Mouse (Mus musculus) stomach, embryonic 16.5 days (tissue): ENCODE measurements at regions not wholly inside any gene's neighbourhood (a gene's known extent, or its start where the extent isn't known, plus 50 kb on each side); places are given as distances from the start of the nearest gene placed in this dataset.

Source experiments
- ATAC-seq: fragments of 200-750 bp; cut with Nextera tagmentation; 2 replicates; pipeline ENCODE4 v1.8.0; 2017; ENCODE audit warnings: moderate number of reproducible peaks, moderate TSS enrichment; ENCODE audit not compliant: insufficient read depth, low FRiP score
- H3K27ac ChIP-seq: fragments of 300-500 bp; sonication (generic); 2 replicates; pipeline ENCODE4 v1.5.1; 2014; ENCODE audit warnings: low read length
- H3K27me3 ChIP-seq: fragments of 300-500 bp; sonication (generic); 2 replicates; pipeline ENCODE4 v1.6.1; 2014; ENCODE audit warnings: low read length, control low read depth, mixed read lengths; ENCODE audit not compliant: control insufficient read depth, insufficient read depth
- H3K36me3 ChIP-seq: fragments of 300-500 bp; sonication (generic); 2 replicates; pipeline ENCODE4 v1.6.1; 2014; ENCODE audit warnings: low read length; ENCODE audit not compliant: control insufficient read depth, insufficient read depth
- H3K4me1 ChIP-seq: fragments of 300-500 bp; sonication (generic); 2 replicates; pipeline ENCODE4 v1.6.1; 2014; ENCODE audit warnings: low read length, control low read depth, mixed read lengths; ENCODE audit not compliant: control insufficient read depth, insufficient read depth
- H3K4me2 ChIP-seq: fragments of 300-500 bp; sonication (generic); 2 replicates; pipeline ENCODE4 v1.6.1; 2014; ENCODE audit warnings: low read depth, low read length, mixed read lengths
- H3K4me3 ChIP-seq: fragments of 300-500 bp; sonication (generic); replicated peaks from 2 replicates; pipeline ENCODE4 v1.5.1; 2014; ENCODE audit warnings: mild to moderate bottlenecking, low read length
- H3K9ac ChIP-seq: fragments of 300-500 bp; sonication (generic); 2 replicates; pipeline ENCODE4 v1.6.1; 2014; ENCODE audit warnings: low read length
- H3K9me3 ChIP-seq: fragments of 300-500 bp; sonication (generic); replicated peaks from 2 replicates; pipeline ENCODE4 v1.6.1; 2016; ENCODE audit warnings: low read length, control low read depth; ENCODE audit not compliant: control insufficient read depth
- WGBS: fragments of 180-500 bp; shearing (Covaris S2); extraction: QIAGEN DNeasy Blood & Tissue Kit; methylation state at CpG from one replicate; pipeline ENCODE4 v1.1.7; 2014; 5-methylcytosine and 5-hydroxymethylcytosine counted together

- Histone ChIP-seq H3K4me3 (no peak overlapping the region), H3K9ac (no peak overlapping the region), H3K4me2 (no peak overlapping the region), H3K9me3 (no peaks in the 10 kb centered on the region), H3K27ac (no peak overlapping the region), H3K36me3 (no peaks in the 10 kb centered on the region), H3K4me1 (no peaks in the 10 kb centered on the region), H3K27me3 (no peaks in the 10 kb centered on the region)
- ATAC-seq: no peak
- WGBS: 72% methylated on average over 7 of the region's 7 CpGs
Measured at GRCm38 (mm10) chr3:50660966-50661365, 217.6 kb upstream of the Slc7a11 start.

GRCm38 (mm10) chr3:50660566-50660965 is 217.2 kb upstream of the Slc7a11 start:
- no peak overlapping the region for H3K27ac ChIP-seq
- no peaks in the 10 kb centered on the region for H3K27me3 ChIP-seq
- H3K36me3 ChIP-seq: no peaks in the 10 kb centered on the region
- no peak overlapping the region for H3K4me2 ChIP-seq
- H3K9ac ChIP-seq: no peak overlapping the region
- no peak overlapping the region for H3K4me3 ChIP-seq
- no peaks in the 10 kb centered on the region for H3K4me1 ChIP-seq
- no peak for ATAC-seq
- no peaks in the 10 kb centered on the region for H3K9me3 ChIP-seq
- WGBS: 84% methylated on average over 3 of the region's 3 CpGs

- H3K4me3 ChIP-seq: no peak overlapping the region
- H3K36me3 ChIP-seq: no peaks in the 10 kb centered on the region
- H3K27me3 ChIP-seq: no peaks in the 10 kb centered on the region
- no peak overlapping the region for H3K4me2 ChIP-seq
- no peaks in the 10 kb centered on the region for H3K4me1 ChIP-seq
- WGBS: 73% methylated on average over 2 of the region's 2 CpGs
- ATAC-seq: no peak
- no peak overlapping the region for H3K9ac ChIP-seq
- no peak overlapping the region for H3K27ac ChIP-seq
- H3K9me3 ChIP-seq: no peaks in the 10 kb centered on the region; the same call in 1 of the 2 replicates
Measured at GRCm38 (mm10) chr3:50657890-50658289, 214.5 kb upstream of the Slc7a11 start.

GRCm38 (mm10) chr3:50654441-50654840 is 211.0 kb upstream of the Slc7a11 start:
- 59% methylated on average over 2 of the region's 2 CpGs for WGBS
- H3K36me3 ChIP-seq: no peaks in the 10 kb centered on the region
- H3K27me3 ChIP-seq: no peaks in the 10 kb centered on the region
- no peak overlapping the region for H3K4me2 ChIP-seq
- ATAC-seq: no peak
- no peak overlapping the region for H3K27ac ChIP-seq
- no peaks in the 10 kb centered on the region; the same call in 1 of the 2 replicates for H3K9me3 ChIP-seq
- H3K4me3 ChIP-seq: no peak overlapping the region
- no peaks in the 10 kb centered on the region for H3K4me1 ChIP-seq
- no peak overlapping the region for H3K9ac ChIP-seq

GRCm38 (mm10) chr3:50652265-50652664 is 208.9 kb upstream of the Slc7a11 start:
- H3K27me3 ChIP-seq: no peaks in the 10 kb centered on the region
- no peaks in the 10 kb centered on the region; the same call in 1 of the 2 replicates for H3K9me3 ChIP-seq
- no peaks in the 10 kb centered on the region for H3K4me1 ChIP-seq
- H3K4me2 ChIP-seq: no peak overlapping the region
- H3K36me3 ChIP-seq: no peaks in the 10 kb centered on the region
- ATAC-seq: no peak
- no peak overlapping the region for H3K4me3 ChIP-seq
- H3K9ac ChIP-seq: no peak overlapping the region
- WGBS: 91% methylated on average over 3 of the region's 3 CpGs
- no peak overlapping the region for H3K27ac ChIP-seq

GRCm38 (mm10) chr3:50643068-50643467 is 199.7 kb upstream of the Slc7a11 start:
- no peak overlapping the region for H3K4me2 ChIP-seq
- no peaks in the 10 kb centered on the region for H3K4me1 ChIP-seq
- ATAC-seq: no peak
- no peak overlapping the region for H3K4me3 ChIP-seq
- H3K9me3 ChIP-seq: no peaks in the 10 kb centered on the region
- H3K27ac ChIP-seq: no peak overlapping the region
- H3K36me3 ChIP-seq: no peaks in the 10 kb centered on the region
- H3K27me3 ChIP-seq: no peaks in the 10 kb centered on the region
- no peak overlapping the region for H3K9ac ChIP-seq
- WGBS: 71% methylated on average over 2 of the region's 2 CpGs

GRCm38 (mm10) chr3:50639907-50640323 is 196.5 kb upstream of the Slc7a11 start:
- H3K27ac ChIP-seq: no peak overlapping the region
- H3K9me3 ChIP-seq: no peaks in the 10 kb centered on the region
- no peaks in the 10 kb centered on the region for H3K27me3 ChIP-seq
- H3K36me3 ChIP-seq: no peaks in the 10 kb centered on the region
- H3K4me2 ChIP-seq: no peak overlapping the region
- no peak overlapping the region for H3K4me3 ChIP-seq
- no peaks in the 10 kb centered on the region for H3K4me1 ChIP-seq
- 83% methylated on average over 12 of the region's 12 CpGs for WGBS
- H3K9ac ChIP-seq: no peak overlapping the region
- ATAC-seq: no peak

GRCm38 (mm10) chr3:50634457-50635075 is 191.2 kb upstream of the Slc7a11 start:
- 91% methylated on average over 7 of the region's 7 CpGs for WGBS
- Histone ChIP-seq H3K4me1 (no peaks in the 10 kb centered on the region), H3K36me3 (no peaks in the 10 kb centered on the region), H3K27me3 (no peaks in the 10 kb centered on the region), H3K27ac (no peak overlapping the region), H3K4me2 (no peak overlapping the region), H3K4me3 (no peak overlapping the region), H3K9ac (no peak overlapping the region), H3K9me3 (no peaks in the 10 kb centered on the region)
- ATAC-seq: no peak

- no peaks in the 10 kb centered on the region for H3K4me1 ChIP-seq
- no peak for ATAC-seq
- H3K9ac ChIP-seq: no peak overlapping the region
- H3K27ac ChIP-seq: no peak overlapping the region
- no peaks in the 10 kb centered on the region for H3K27me3 ChIP-seq
- no peak overlapping the region for H3K4me2 ChIP-seq
- H3K36me3 ChIP-seq: no peaks in the 10 kb centered on the region
- H3K4me3 ChIP-seq: no peak overlapping the region
- H3K9me3 ChIP-seq: no peaks in the 10 kb centered on the region
Measured at GRCm38 (mm10) chr3:50631286-50631685, 187.9 kb upstream of the Slc7a11 start.
